Mouse (Mus musculus) heart, postnatal 25 days (tissue): ENCODE results near the gene Sgsm2. TPM values are rescaled to one million over a fixed set of nuclear protein-coding genes. Genes with fewer than 3 reads are reported as not detected.
"Not testable (repeated sequence)": the region's sequence is repeated elsewhere in the genome, so short reads cannot be mapped to it uniquely, and the experiment has no call there.

ENCODE experiments used
- DNase-seq: peaks from one replicate; pipeline ENCODE4 v3.0.0; 2022; ENCODE audit warnings: low spot score
- intact Hi-C: fragments of 180-260 bp; cut with DNase I; formaldehyde crosslinking; loops from one replicate; pipeline ENCODE4 v1.15.1; 2025
- microRNA-seq: library from miRNA; unstranded; fragments of <30 nt; microRNA quantifications from one replicate; pipeline ENCODE4 v1.2.0, GENCODE M21; 2022
- total RNA-seq, 2 experiments: library from RNA; stranded (reverse); gene quantifications; 2 replicates each; pipeline ENCODE4 v1.2.3; 2021

Gene Sgsm2
- total RNA-seq, 2 experiments from 2014 or later = 4.8 to 6.7 TPM

DNA sequence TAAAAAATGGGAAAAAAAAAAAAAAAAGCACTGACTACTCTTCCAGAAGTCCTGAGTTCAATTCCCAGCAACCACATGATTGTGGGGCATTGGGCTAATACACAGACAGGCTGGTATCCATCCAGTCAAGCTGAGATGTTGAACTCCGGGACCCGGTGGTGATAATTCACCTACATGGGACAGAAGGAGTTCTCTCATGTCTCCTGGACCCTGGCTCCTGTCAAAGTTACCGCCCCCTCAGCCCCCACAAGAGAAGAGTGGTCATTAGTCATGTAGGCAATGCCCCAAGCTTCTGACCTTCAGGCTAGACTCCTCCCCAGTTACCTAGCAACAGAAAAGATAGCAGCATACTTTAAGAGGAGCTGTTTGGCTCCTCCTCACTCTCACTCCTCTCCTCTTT, 85.8 kb downstream of the Sgsm2 start:
- intact Hi-C loops = not testable (repeated sequence)

GRCm38 (mm10) chr11:74810134-74810533, 86.7 kb downstream of the Sgsm2 start:
- intact Hi-C loops = no loop called here

More for the DNA sequence above, 85.8 kb downstream of the Sgsm2 start:
- DNase-seq = not testable (repeated sequence)

DNA sequence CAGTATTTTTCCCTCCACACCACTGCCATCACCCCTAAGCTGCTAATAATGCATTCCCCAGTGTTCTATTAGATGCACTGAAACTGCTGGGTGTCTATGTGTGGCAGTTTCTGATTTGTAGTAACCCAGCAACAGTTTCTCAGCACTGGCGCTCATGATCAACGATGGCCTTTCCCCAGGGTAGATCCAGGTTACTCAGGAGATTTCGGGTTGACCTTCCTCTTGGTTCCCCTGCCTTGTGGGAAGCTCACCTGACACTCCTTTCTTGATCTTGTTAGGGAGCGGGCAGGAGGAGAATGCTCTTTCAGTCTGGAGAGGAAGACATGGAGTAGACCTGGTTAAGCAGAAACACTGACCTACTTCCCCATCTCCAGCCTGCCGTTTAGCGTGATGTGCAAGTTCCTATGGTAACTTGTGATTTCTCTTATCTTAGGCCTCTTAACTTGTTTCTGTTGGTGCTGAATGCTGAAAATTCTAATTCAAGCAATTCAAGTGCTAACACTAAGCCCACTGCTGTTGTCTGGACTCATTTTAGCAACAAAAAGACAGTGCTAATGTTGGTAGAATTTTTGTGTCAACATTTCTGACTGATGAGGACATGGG, 88.5 kb downstream of the Sgsm2 start:
- no peak for DNase-seq
- intact Hi-C loops = no loop called here

More at GRCm38 (mm10) chr11:74810134-74810533, 86.7 kb downstream of the Sgsm2 start:
- no peak for DNase-seq

- DNase-seq = no peak
- intact Hi-C loops = no loop called here
Observed at GRCm38 (mm10) chr11:74807246-74807882, 89.5 kb downstream of the Sgsm2 start.

GRCm38 (mm10) chr11:74804081-74804627, 92.7 kb downstream of the Sgsm2 start:
- intact Hi-C loops = no loop called here
- no peak for DNase-seq

DNA sequence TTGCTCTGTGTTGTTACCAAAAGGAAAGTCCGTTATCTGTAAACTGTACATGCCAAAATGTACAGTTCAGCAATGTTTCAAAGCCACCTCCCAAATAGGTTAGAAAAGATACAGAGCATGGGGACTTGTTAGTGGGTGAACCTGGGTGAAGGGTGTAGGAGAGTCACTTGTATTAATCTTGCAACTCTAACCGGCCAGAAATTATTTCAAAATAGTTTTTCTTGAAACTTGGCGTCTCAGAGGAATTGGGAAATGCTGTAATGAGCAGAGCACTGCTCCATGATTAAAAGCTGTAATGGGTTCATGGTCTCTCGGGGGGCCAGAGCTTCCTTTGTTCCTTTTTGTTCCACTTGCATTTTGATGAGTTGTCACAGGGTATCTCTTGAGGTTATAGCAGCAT, 96.2 kb downstream of the Sgsm2 start:
- intact Hi-C loops = no loop called here
- no peak for DNase-seq

Small RNAs within 50 kb of the gene (microRNA-seq; reads per million reads assigned to microRNA genes)
- gene Mir6926 = not detected

Other genes starting within 250 kb of the Sgsm2 start
- 100 to 1,000 TPM; 208 to 227 TPM for gene Cluh, start 247.6 kb downstream of the Sgsm2 start, total RNA-seq
- gene Pafah1b1, start 172.4 kb downstream of the Sgsm2 start, total RNA-seq = 100 to 1,000 TPM; 206 to 224 TPM
- 10 to 100 TPM; 14.0 to 15.1 TPM for gene Mettl16, start 126.2 kb downstream of the Sgsm2 start, total RNA-seq
- gene Mnt, start 66.1 kb downstream of the Sgsm2 start, total RNA-seq = 10 to 100 TPM in 1 of 2 experiments, 1 to 10 TPM in 1; 9.8 to 10.6 TPM
- 10 to 100 TPM; 15.6 to 17.0 TPM for gene Tsr1, start 1.0 kb upstream of the Sgsm2 start, total RNA-seq
- gene Smg6, start 28.8 kb upstream of the Sgsm2 start, total RNA-seq = 10 to 100 TPM; 16.0 to 17.5 TPM
- 10 to 100 TPM; 28.9 to 31.3 TPM for gene Srr, start 28.9 kb upstream of the Sgsm2 start, total RNA-seq